Mouse (Mus musculus) hindbrain, embryonic 15.5 days (tissue): ENCODE measurements around the gene Spi1. TPM values are rescaled to one million over a fixed set of nuclear protein-coding genes. Genes with fewer than 3 reads are reported as not detected.
A peak's percentile ranks its signal among the peaks of the same experiment; 100 is the strongest.

Experiments used
- ATAC-seq: fragments of 200-750 bp; cut with Nextera tagmentation; 2 replicates; pipeline ENCODE4 v1.8.0; 2017; ENCODE audit warnings: low read depth, moderate number of reproducible peaks, moderate TSS enrichment; ENCODE audit not compliant: low FRiP score
- H3K27ac ChIP-seq: fragments of 300-500 bp; sonication (generic); replicated peaks from 2 replicates; pipeline ENCODE4 v1.5.1; 2015; ENCODE audit warnings: mild to moderate bottlenecking, inconsistent platforms
- H3K27me3 ChIP-seq: fragments of 300-500 bp; sonication (generic); 2 replicates; pipeline ENCODE4 v1.6.1; 2015; ENCODE audit warnings: control low read depth, inconsistent platforms
- H3K36me3 ChIP-seq: fragments of 300-500 bp; sonication (generic); 2 replicates; pipeline ENCODE4 v1.6.1; 2015; ENCODE audit warnings: control low read depth, inconsistent platforms
- H3K4me1 ChIP-seq: fragments of 300-500 bp; sonication (generic); replicated peaks from 2 replicates; pipeline ENCODE4 v1.6.1; 2015; ENCODE audit warnings: control low read depth, inconsistent platforms
- H3K4me2 ChIP-seq: fragments of 300-500 bp; sonication (generic); 2 replicates; pipeline ENCODE4 v1.6.1; 2015; ENCODE audit warnings: moderate library complexity, mild to moderate bottlenecking, inconsistent platforms
- H3K4me3 ChIP-seq: fragments of 300-500 bp; sonication (generic); 2 replicates; pipeline ENCODE4 v1.5.1; 2015; ENCODE audit warnings: mild to moderate bottlenecking, inconsistent platforms
- H3K9ac ChIP-seq: fragments of 300-500 bp; sonication (generic); 2 replicates; pipeline ENCODE4 v1.6.1; 2015; ENCODE audit warnings: inconsistent platforms
- H3K9me3 ChIP-seq: fragments of 300-500 bp; sonication (generic); 2 replicates; pipeline ENCODE4 v1.6.1; 2016; ENCODE audit warnings: control low read depth, inconsistent platforms
- WGBS: fragments of 180-500 bp; shearing (Covaris S2); methylation state at CpG from one replicate; pipeline ENCODE4 v1.1.7; 2015; 5-methylcytosine and 5-hydroxymethylcytosine counted together
- polyA plus RNA-seq: library from polyadenylated mRNA; unstranded; fragments of >200 nt; fragmentation: Nextera tagmentation; extraction: Ambion mirVana; gene quantifications from 2 replicates; pipeline ENCODE4 v1.2.1, GENCODE M21; 2015

Spi1 gene
- polyA plus RNA-seq, 1 experiment from 2014 or later, result 3.8 TPM

DNA sequence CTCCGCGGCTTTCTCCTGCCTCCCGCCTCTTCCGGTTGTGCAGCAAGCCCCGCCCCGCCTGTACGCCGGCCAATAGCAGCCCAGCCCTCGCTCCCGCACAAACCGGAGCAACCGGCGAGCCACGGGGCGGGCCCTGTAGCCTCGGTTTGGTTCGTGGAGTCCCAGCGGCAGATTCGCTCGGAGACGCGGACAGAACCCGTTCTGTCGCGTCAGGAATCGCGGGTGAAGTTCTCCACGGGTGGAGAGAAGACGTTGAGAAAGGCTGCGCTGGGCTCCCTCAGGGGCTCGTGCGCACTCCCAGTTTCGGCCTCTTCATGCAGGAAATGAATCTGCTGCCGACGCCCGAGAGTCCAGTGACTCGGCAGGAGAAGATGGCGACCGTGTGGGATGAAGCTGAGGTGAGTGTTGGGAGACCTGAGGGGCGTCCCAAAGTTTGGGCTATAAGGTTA is 28.2 kb upstream of the Spi1 start, which contains the start of gene Psmc3:
Psmc3 (plus strand) TSS at position 76 of the 449 bp plus-strand sequence.
- peaks cover 36% of the 10 kb centered on the region for H3K36me3 ChIP-seq
- no peaks in the 10 kb centered on the region for H3K27me3 ChIP-seq
- peak within 1 kb of the TSS; percentile 95 for H3K27ac ChIP-seq
- peak within 1 kb of the TSS; percentile 94 for H3K4me2 ChIP-seq
- peak within 1 kb of the TSS; percentile 77 for H3K9ac ChIP-seq
- WGBS, result under 1% methylated on average over 40 of the region's 40 CpGs
- H3K4me3 ChIP-seq, result peak within 1 kb of the TSS; percentile 87
- H3K9me3 ChIP-seq, result no peaks in the 10 kb centered on the region
- peaks cover 15% of the 10 kb centered on the region for H3K4me1 ChIP-seq
- ATAC-seq, result peak; percentile 99

DNA sequence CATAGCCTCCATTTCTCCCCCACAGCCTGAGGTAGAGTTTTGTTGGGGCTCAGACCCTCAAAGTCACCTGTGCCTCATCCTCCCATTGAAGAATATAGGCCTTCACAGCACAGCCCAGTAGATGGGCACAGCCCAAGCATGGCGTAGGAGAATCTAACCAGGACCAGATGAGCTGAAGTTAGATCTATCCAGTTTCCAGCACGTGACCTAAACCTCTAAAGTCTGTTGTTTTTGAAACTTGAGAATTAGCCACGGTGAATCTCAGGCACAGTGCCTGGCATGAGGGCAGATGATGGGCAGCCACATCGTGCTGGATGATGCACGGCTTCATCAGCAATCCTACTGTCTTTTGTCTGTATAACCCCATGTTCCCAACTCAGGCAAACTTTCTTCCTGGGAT is 23.8 kb upstream of the Spi1 start:
- no peaks in the 10 kb centered on the region for H3K27me3 ChIP-seq
- peaks cover 12% of the 10 kb centered on the region for H3K4me1 ChIP-seq
- no peak overlapping the region for H3K9ac ChIP-seq
- no peak for ATAC-seq
- no peaks in the 10 kb centered on the region for H3K9me3 ChIP-seq
- H3K36me3 ChIP-seq, result peaks cover 67% of the 10 kb centered on the region
- no peak overlapping the region for H3K4me2 ChIP-seq
- no peak overlapping the region for H3K4me3 ChIP-seq
- H3K27ac ChIP-seq, result no peak overlapping the region
- WGBS, result 96% methylated on average over 5 of the region's 5 CpGs

DNA sequence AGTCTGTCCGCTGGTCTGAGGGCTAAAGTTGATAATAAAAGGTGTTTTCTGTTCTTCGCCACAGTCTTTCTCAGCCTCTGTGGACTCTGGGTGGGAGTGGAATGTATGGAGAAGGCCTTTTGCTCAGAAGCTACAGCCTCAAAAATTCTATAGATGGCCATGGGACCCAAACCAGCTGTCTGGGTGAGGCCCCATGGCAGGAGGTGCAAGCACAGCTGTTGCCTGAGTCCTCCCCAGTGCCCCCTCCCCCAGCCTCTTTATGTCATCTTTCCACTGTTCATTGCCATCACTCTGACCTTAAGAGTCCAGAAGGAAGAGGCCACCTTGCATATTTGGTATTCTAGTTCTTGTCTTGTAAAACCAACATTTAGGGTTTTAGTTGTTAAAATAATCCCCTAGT is 22.8 kb upstream of the Spi1 start:
- Histone ChIP-seq H3K36me3 (peaks cover 75% of the 10 kb centered on the region), H3K9ac (no peak overlapping the region), H3K27me3 (no peaks in the 10 kb centered on the region), H3K4me2 (no peak overlapping the region), H3K4me1 (peaks cover 12% of the 10 kb centered on the region), H3K9me3 (no peaks in the 10 kb centered on the region), H3K4me3 (no peak overlapping the region), H3K27ac (no peak overlapping the region)
- ATAC-seq, result no peak
- 98% methylated on average over 2 of the region's 2 CpGs for WGBS

DNA sequence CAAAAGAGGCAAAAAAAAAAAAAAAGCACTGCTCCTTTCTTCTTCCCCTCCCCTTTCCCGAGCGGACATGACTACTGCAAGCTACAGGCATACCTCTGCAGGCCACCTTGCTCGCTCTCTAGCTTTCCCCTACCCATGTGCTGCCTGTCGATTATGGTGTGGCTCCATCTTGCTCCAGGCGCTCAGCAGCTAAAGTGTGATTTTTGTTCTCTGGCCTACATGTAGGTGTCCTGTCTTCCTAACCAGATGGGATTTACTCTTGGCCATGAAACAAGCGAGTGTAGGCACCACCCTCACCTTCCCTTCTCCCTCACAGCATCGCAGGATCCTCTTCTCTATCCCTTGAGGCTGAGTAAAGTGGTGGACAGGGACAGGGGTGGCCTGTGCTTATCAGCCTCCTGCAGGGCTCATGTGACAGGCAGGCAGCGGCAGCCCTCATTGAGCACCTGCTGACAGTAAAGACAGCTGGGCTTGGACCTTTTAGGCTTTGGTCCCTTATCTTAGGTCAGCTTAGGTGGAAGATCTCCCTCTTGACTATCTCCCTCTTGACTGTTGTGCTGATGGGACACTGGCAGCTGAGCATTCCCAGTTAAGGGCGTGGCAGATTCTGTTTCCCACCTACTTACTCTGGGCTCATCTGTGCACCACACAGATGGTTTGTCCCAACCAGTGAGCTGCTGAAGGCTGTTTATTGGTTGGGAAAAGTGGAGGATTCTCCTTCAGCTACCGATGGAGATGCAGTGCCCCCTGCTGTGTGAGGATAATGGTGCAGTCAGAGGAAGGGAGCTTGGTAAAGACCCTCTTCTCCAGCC is 21.4 kb upstream of the Spi1 start:
- Histone ChIP-seq H3K4me2 (no peak overlapping the region), H3K27me3 (no peaks in the 10 kb centered on the region), H3K9ac (no peak overlapping the region), H3K27ac (no peak overlapping the region), H3K9me3 (no peaks in the 10 kb centered on the region), H3K36me3 (peaks cover 76% of the 10 kb centered on the region), H3K4me1 (peaks cover 5% of the 10 kb centered on the region), H3K4me3 (no peak overlapping the region)
- WGBS, result 81% methylated on average over 10 of the region's 10 CpGs
- ATAC-seq, result peak; percentile 12; the same call in 1 of the 2 replicates

DNA sequence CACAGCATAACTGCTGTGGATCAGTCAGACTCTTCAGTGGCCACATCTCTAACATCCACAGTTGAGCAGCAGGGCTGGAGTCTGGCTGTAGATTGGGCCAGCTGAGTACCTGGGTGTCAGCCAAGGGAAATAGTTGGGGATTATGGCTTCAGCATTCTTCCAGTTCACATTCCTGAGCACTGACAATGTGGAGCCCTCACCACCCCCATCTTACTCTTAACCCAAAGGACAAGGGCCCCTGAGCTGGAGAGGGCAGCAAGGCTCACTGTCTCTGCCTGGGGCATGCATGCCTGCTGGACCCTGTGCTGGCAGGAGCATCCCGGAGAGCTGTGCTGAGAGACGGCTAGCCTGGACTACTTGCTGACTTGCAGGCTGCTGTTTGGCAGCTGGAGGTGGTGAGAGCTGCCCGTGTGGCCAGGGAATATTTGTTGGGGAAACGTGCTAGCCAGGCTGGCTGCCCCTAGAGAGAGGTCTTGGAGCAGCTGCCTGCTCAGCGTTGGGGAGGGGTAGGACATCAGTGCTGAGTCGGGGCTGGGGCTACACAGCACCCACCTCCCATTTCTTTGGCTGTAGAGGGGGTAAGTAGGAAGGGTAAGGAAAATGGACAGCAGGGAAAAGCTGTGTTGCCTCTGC is 20.2 kb upstream of the Spi1 start:
- Histone ChIP-seq H3K4me1 (peaks cover 6% of the 10 kb centered on the region), H3K27ac (no peak overlapping the region), H3K9ac (no peak overlapping the region), H3K4me2 (no peak overlapping the region), H3K27me3 (no peaks in the 10 kb centered on the region), H3K4me3 (no peak overlapping the region), H3K9me3 (no peaks in the 10 kb centered on the region), H3K36me3 (peaks cover 65% of the 10 kb centered on the region)
- ATAC-seq, result no peak
- WGBS, result 88% methylated on average over 6 of the region's 6 CpGs

DNA sequence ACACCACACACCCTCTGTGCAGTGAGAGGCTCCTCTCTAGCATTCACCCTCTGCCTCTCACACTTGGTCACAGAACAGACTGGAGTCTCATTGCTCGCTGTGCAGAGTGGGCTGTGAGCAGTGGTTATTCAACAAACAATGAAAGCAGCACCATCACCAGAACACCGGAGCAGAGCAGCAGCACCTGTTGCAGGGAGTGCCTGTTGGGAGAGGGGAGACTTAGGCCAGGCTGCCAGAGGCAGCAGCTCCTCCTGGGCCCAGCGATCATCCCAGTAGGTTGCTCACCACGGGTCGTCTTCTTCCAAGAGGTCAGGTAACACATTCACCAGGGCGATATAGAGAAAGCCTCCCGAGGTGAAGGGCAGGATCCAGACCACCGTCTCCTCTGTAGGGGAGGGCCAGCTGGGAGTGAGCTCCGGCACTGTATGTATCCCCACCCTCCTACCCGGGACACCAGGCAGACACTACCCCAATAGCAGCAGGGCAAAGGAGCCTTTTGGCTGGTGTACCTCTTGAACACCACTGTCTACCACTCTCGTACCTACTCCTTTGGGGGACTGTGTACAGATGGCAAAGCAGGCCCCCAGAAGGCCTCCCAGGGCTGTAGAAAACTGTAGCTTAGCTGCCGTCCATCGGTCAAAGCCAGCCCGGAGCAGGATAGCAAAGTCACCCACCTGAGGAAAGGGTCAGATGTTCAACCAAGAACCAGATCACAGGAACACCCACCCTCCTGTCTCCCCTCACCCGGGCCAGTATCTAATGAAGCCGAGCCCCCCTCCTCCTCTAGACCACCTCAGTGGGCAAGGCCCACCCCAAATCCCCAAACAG is 19.2 kb upstream of the Spi1 start:
- no peaks in the 10 kb centered on the region for H3K27me3 ChIP-seq
- no peaks in the 10 kb centered on the region for H3K9me3 ChIP-seq
- H3K9ac ChIP-seq, result no peak overlapping the region
- ATAC-seq, result no peak
- no peak overlapping the region for H3K4me2 ChIP-seq
- H3K4me1 ChIP-seq, result peaks cover 6% of the 10 kb centered on the region
- H3K27ac ChIP-seq, result no peak overlapping the region
- peaks cover 55% of the 10 kb centered on the region for H3K36me3 ChIP-seq
- 90% methylated on average over 16 of the region's 16 CpGs for WGBS
- H3K4me3 ChIP-seq, result no peak overlapping the region

DNA sequence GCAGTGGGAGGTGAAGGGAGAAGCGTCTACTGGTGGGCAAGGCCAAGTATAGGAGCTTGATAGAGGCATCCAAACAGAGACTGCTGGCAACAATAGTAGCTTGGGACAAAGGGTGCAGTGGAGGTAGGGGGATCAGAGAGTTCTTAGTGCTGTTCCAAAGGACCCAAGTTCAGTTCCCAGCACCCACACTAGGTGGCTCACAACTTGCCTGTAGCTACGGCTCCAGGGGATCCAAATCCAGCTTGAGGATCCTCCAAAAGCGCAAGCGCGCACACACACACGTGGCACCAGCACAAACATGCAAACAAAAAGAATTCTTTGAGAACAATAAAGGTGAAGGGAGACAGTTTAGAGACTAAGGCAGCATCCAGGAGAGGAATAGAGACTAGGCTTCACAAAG is 18.0 kb upstream of the Spi1 start:
- Histone ChIP-seq H3K4me3 (no peak overlapping the region), H3K27ac (no peak overlapping the region), H3K9me3 (no peaks in the 10 kb centered on the region), H3K27me3 (no peaks in the 10 kb centered on the region), H3K9ac (no peak overlapping the region), H3K4me1 (peaks cover 18% of the 10 kb centered on the region), H3K36me3 (peaks cover 46% of the 10 kb centered on the region), H3K4me2 (no peak overlapping the region)
- ATAC-seq, result no peak
- WGBS, result 88% methylated on average over 6 of the region's 6 CpGs

DNA sequence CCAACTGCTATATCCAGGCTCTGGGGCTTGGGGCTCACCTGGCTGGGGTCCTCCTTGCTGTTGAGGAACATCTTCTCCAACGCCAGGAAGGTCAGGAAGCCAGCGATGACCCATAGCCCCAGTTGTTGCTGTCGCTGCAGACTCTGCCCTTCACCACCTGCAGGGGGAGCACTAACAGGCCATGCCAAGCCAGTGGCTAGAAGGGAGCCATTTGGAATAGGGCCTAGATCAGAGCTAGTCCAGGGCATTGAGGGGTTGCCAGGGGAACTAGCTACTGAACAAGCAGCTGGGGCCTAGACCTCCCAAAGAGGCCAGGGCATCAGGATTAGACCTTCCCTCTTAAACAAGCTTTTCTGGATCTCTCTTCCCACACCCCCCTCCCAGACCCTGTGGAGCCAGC is 16.6 kb upstream of the Spi1 start:
- Histone ChIP-seq H3K4me1 (peaks cover 23% of the 10 kb centered on the region), H3K27me3 (no peaks in the 10 kb centered on the region), H3K9me3 (no peaks in the 10 kb centered on the region), H3K27ac (no peak overlapping the region), H3K9ac (no peak overlapping the region), H3K4me3 (no peak overlapping the region), H3K36me3 (peaks cover 37% of the 10 kb centered on the region), H3K4me2 (no peak overlapping the region)
- WGBS, result 47% methylated on average over 3 of the region's 3 CpGs
- no peak for ATAC-seq

DNA sequence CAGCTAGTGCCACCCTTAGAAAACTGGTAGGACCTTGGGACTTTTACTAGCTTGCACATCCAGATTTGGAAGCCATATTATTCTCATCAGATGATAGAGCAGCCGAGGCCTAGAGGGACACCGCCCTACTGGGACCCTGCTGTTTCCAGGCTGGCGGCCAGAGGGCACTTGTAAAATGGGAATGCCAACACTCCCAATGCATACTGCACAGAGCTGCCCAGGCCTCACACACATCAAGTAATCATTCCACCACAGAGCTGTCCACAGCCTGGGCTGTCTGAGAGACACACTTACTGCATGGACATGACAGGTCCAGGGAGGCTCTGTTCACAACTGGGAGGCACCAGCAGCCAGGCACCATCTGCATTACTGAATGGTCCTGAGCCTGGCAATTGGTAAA is 15.7 kb upstream of the Spi1 start:
- WGBS, result 82% methylated on average over 3 of the region's 3 CpGs
- no peak overlapping the region for H3K4me2 ChIP-seq
- peaks cover 30% of the 10 kb centered on the region for H3K36me3 ChIP-seq

DNA sequence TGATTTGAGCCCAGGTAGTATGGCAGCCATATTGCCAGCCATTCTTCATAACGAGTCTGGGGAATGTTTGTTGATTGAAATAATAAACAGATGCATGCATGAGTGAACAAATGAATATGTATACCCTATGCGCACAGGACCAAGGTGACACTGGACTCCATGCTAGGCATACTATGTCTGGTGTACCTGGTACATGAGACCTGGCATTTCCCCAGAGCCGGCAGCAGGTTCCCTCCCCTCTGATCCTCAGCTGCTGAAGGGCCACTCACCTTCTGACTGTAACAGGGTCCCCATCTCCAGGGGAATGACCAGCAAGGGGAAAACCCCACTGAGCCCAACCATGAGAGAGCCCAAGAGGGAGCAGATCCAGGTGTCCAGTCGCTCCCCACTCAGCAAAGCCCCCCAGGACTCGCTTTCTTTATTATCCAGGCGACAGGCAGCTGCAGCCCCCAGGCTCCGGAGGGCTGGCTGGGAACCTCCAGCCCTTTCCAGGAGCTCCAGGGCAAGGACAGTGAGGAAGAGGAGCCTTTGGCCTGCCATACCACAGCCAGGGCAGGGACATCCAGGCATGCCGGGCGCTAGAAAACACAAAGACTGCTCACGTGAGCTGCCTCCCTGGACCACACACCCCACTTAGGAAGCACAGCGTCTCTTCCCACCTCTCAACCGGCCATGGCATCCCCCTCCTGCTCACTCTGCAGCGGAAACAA is 13.9 kb upstream of the Spi1 start:
- Histone ChIP-seq H3K4me2 (peak overlapping the region; percentile 91), H3K4me3 (peak overlapping the region; percentile 65), H3K9ac (peak overlapping the region; percentile 72; the same call in 1 of the 2 replicates), H3K27me3 (no peaks in the 10 kb centered on the region), H3K36me3 (peaks cover 18% of the 10 kb centered on the region), H3K9me3 (no peaks in the 10 kb centered on the region), H3K4me1 (peaks cover 32% of the 10 kb centered on the region), H3K27ac (no peak overlapping the region)
- WGBS, result 54% methylated on average over 13 of the region's 13 CpGs
- ATAC-seq, result no peak

More for the DNA sequence above, 15.7 kb upstream of the Spi1 start:
- no peak overlapping the region for H3K4me3 ChIP-seq
- no peak for ATAC-seq
- no peak overlapping the region for H3K9ac ChIP-seq
- peaks cover 32% of the 10 kb centered on the region for H3K4me1 ChIP-seq
- no peaks in the 10 kb centered on the region for H3K9me3 ChIP-seq
- H3K27ac ChIP-seq, result no peak overlapping the region
- no peaks in the 10 kb centered on the region for H3K27me3 ChIP-seq

DNA sequence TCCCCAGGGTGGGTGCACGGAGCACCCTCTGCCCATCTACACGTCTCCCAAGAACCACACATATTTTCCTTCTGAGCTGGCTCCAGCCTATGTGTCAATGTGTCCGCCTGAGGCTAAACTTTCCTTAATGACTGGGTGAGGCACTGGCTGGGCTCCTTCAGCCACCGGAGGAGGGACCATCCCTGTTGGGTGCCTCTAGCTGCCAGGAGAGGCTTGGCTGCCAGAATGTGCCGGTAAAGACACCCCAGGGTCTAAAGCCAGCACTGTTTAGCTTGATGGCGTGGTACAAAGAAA is 13.4 kb upstream of the Spi1 start:
- Histone ChIP-seq H3K4me3 (peak overlapping the region; percentile 65), H3K36me3 (peaks cover 15% of the 10 kb centered on the region), H3K9me3 (no peaks in the 10 kb centered on the region), H3K27ac (no peak overlapping the region), H3K27me3 (no peaks in the 10 kb centered on the region), H3K4me1 (peaks cover 32% of the 10 kb centered on the region), H3K4me2 (peak overlapping the region; percentile 91), H3K9ac (peak overlapping the region; percentile 72; the same call in 1 of the 2 replicates)
- WGBS, result 43% methylated on average over 6 of the region's 6 CpGs
- ATAC-seq, result no peak
